Mouse (Mus musculus): ENCODE measurements around the gene Uck1. TPM values are rescaled to one million over a fixed set of nuclear protein-coding genes. Genes with fewer than 3 reads are reported as not detected.

The Uck1 gene
- polyA plus RNA-seq, 1 experiment from 2014 or later: 75.5 TPM

DNA sequence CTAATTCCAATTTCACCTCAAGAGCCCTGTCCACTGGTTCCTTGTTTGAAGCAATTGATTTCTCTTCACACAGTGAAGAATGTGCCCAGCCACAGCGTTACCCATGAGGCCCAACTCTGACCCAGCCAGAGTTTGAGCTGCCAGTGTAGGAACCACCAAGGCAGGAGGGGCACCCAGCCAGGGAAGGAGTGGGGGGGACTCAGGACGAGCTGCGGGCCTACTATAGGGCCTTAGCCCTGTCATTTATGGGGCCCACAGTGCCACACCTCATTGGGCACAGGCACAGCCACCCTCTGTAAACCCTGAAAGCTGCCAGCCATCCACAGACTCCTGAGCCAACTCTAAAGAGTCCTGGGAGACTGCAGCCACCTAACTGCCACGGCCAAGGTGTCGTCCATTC is 5.4 kb downstream of the Uck1 start:
- H3K36me3 ChIP-seq: peaks cover 77% of the 10 kb centered on the region
- H3K4me2 ChIP-seq: no peak overlapping the region
- no peaks in the 10 kb centered on the region for H3K27me3 ChIP-seq
- no peaks in the 10 kb centered on the region for H3K9me3 ChIP-seq
- ATAC-seq (ENCODE audit: low read depth): no peak
- 91% methylated on average over 5 of the region's 5 CpGs for WGBS
- H3K9ac ChIP-seq: no peak overlapping the region
- H3K4me1 ChIP-seq (replicated peaks): peaks cover 13% of the 10 kb centered on the region
- no peak overlapping the region for H3K4me3 ChIP-seq
- no peak overlapping the region for H3K27ac ChIP-seq (replicated peaks)

- no peak overlapping the region for H3K4me3 ChIP-seq
- WGBS: 80% methylated on average over 1 of the region's 1 CpGs
- no peaks in the 10 kb centered on the region for H3K27me3 ChIP-seq
- no peaks in the 10 kb centered on the region for H3K9me3 ChIP-seq
- H3K36me3 ChIP-seq: peaks cover 89% of the 10 kb centered on the region
- peaks cover 1% of the 10 kb centered on the region for H3K4me1 ChIP-seq (replicated peaks)
- no peak overlapping the region for H3K4me2 ChIP-seq
- no peak overlapping the region for H3K9ac ChIP-seq
- ATAC-seq (ENCODE audit: low read depth): no peak
- H3K27ac ChIP-seq (replicated peaks): no peak overlapping the region
These were observed 6.6 kb downstream of the Uck1 start for GRCm38 (mm10) chr2:32253352-32253751.

- Histone ChIP-seq H3K36me3 (peaks cover 92% of the 10 kb centered on the region), H3K4me3 (no peak overlapping the region), H3K9ac (no peak overlapping the region), H3K27ac (replicated peaks) (no peak overlapping the region), H3K4me1 (replicated peaks) (no peaks in the 10 kb centered on the region), H3K4me2 (no peak overlapping the region), H3K27me3 (no peaks in the 10 kb centered on the region), H3K9me3 (no peaks in the 10 kb centered on the region)
- 87% methylated on average over 5 of the region's 5 CpGs for WGBS
- ATAC-seq (ENCODE audit: low read depth): no peak
These were observed 7.3 kb downstream of the Uck1 start for GRCm38 (mm10) chr2:32252658-32253057.

DNA sequence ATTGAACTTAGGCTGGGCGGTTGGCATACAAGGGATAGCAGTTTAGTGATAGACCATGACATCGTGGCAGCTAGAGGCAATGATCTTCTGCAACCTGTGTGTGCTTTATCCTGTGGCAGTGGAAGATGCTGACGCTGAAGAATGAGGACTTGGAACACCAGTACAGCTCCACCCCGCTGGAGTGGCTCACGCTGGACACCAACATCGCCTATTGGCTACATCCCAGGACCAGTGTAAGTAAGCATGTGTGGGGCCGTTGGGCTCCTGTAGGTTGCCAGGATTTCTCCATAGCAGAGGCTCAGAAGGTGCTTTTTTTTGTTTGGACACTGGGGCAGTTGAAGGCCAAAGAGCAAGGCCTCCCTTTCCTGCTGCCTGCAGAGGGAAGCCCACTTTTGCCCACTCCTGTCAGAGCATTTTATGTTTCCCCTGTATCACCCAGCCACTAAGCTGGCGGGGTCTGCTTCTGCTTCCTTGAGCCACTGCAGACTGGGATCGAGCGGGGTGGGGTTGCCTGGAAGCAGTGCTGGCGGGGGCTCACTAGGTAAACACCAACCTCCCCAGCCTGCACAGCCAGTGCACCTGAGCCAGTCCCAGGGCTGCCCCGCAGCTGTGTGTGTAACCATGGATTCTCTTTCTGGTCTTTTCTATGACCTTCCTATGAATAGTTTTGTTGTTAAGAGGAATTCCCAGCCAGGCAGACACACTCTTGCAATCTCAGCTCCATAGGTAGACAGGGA is 8.0 kb downstream of the Uck1 start:
- no peak overlapping the region for H3K4me3 ChIP-seq
- no peak for ATAC-seq (ENCODE audit: low read depth)
- H3K9ac ChIP-seq: no peak overlapping the region
- H3K9me3 ChIP-seq: no peaks in the 10 kb centered on the region
- H3K27me3 ChIP-seq: no peaks in the 10 kb centered on the region
- H3K36me3 ChIP-seq: peaks cover 92% of the 10 kb centered on the region
- WGBS: 92% methylated on average over 12 of the region's 12 CpGs
- H3K27ac ChIP-seq (replicated peaks): no peak overlapping the region
- no peak overlapping the region for H3K4me2 ChIP-seq
- H3K4me1 ChIP-seq (replicated peaks): no peaks in the 10 kb centered on the region

DNA sequence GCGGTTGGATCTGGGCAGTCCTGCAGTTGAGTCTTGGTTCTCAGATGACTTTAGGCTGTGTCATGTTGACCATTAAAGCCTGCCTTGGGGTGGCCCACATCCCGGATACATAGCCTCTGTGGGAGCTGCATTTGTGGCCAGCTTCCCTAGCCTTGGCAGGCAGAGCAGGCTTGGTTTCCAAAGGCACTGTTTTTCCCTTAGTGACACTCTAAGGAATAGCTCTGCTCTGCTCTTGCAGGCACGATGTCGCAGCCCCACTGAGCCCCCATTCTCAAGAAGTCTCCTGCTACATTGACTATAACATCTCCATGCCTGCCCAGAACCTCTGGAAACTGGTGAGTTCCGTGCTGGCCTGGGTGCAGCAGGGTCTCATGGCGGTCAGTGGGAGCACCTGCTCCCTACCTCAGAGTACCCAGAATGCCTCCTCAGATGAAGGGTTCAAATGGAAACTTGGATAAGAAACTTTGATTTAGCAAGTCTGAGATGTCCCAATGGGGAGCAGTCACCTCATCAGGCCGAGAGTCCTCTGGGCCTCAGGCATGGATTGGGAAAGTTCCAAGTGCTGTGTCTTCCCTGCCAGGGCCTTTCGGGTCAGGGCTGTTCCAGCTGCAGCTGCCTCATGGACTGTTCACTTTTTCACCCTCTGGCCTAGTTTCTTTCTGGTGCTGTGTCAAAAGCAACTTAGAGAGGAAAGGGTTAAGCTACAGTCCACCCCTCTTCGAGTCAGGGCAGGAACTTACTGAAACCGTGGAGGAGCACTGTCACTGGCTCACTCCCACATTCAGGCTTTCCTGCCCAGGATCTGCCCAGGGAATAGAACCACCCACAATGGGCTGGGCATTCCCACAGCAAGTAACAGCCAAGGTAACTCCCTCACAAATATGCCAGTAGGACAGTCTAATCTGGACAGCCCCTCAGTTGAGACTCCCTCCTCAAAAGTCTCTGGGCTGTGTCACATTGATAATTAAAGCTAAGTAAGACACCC is 11.3 kb downstream of the Uck1 start:
- H3K4me2 ChIP-seq: no peak overlapping the region

GRCm38 (mm10) chr2:32246741-32247140 is 13.2 kb downstream of the Uck1 start:
- H3K9ac ChIP-seq: no peak overlapping the region
- H3K9me3 ChIP-seq: no peaks in the 10 kb centered on the region
- H3K36me3 ChIP-seq: peaks cover 87% of the 10 kb centered on the region
- no peak overlapping the region for H3K4me2 ChIP-seq
- no peak for ATAC-seq (ENCODE audit: low read depth)
- H3K4me1 ChIP-seq (replicated peaks): no peaks in the 10 kb centered on the region
- no peak overlapping the region for H3K27ac ChIP-seq (replicated peaks)
- H3K27me3 ChIP-seq: no peaks in the 10 kb centered on the region
- no peak overlapping the region for H3K4me3 ChIP-seq
- WGBS: 92% methylated on average over 4 of the region's 4 CpGs

More for the DNA sequence above, 11.3 kb downstream of the Uck1 start:
- no peaks in the 10 kb centered on the region for H3K9me3 ChIP-seq
- H3K4me3 ChIP-seq: no peak overlapping the region
- 82% methylated on average over 10 of the region's 10 CpGs for WGBS
- H3K9ac ChIP-seq: no peak overlapping the region
- ATAC-seq (ENCODE audit: low read depth): no peak
- no peaks in the 10 kb centered on the region for H3K4me1 ChIP-seq (replicated peaks)
- H3K27me3 ChIP-seq: no peaks in the 10 kb centered on the region
- H3K36me3 ChIP-seq: peaks cover 98% of the 10 kb centered on the region
- no peak overlapping the region for H3K27ac ChIP-seq (replicated peaks)

DNA sequence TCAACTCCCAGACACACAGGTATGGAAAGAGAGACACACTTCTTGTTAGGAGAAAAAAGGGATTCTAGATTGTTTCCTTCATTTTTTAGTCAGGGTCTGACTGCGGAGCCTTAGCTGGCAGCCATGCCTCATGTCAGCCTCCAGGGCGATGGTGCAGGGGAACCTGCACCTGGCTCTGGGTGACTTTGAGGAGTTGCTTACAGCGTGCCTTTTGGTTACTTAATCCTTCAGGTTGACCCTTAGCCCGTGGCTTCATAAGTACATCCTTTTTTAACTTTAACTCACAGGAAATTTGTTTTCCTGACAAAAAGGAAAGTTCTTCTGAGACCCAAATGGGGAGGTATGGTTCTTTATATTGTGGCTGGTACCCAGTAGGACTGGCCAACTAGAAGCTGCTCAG is 17.0 kb downstream of the Uck1 start:
- WGBS: 95% methylated on average over 4 of the region's 4 CpGs

GRCm38 (mm10) chr2:32240591-32240990 is 19.4 kb downstream of the Uck1 start:
- H3K4me2 ChIP-seq: no peak overlapping the region
- ATAC-seq (ENCODE audit: low read depth): no peak
- WGBS: 73% methylated on average over 5 of the region's 5 CpGs
- no peak overlapping the region for H3K4me3 ChIP-seq
- no peak overlapping the region for H3K27ac ChIP-seq (replicated peaks)
- H3K36me3 ChIP-seq: peaks cover 31% of the 10 kb centered on the region
- no peak overlapping the region for H3K9ac ChIP-seq
- peaks cover 17% of the 10 kb centered on the region for H3K4me1 ChIP-seq (replicated peaks)
- no peaks in the 10 kb centered on the region for H3K27me3 ChIP-seq
- H3K9me3 ChIP-seq: no peaks in the 10 kb centered on the region

More for the DNA sequence above, 17.0 kb downstream of the Uck1 start:
- no peaks in the 10 kb centered on the region for H3K9me3 ChIP-seq
- no peaks in the 10 kb centered on the region for H3K27me3 ChIP-seq
- H3K4me3 ChIP-seq: no peak overlapping the region
- ATAC-seq (ENCODE audit: low read depth): no peak
- H3K9ac ChIP-seq: no peak overlapping the region
- H3K36me3 ChIP-seq: peaks cover 53% of the 10 kb centered on the region
- no peak overlapping the region for H3K4me2 ChIP-seq
- peaks cover under 1% of the 10 kb centered on the region for H3K4me1 ChIP-seq (replicated peaks)
- H3K27ac ChIP-seq (replicated peaks): no peak overlapping the region

- no peak for ATAC-seq (ENCODE audit: low read depth)
- 94% methylated on average over 9 of the region's 9 CpGs for WGBS
- Histone ChIP-seq H3K4me3 (no peak overlapping the region), H3K4me2 (no peak overlapping the region), H3K9ac (no peak overlapping the region), H3K9me3 (no peaks in the 10 kb centered on the region), H3K36me3 (peaks cover 20% of the 10 kb centered on the region), H3K4me1 (replicated peaks) (peaks cover 30% of the 10 kb centered on the region), H3K27ac (replicated peaks) (no peak overlapping the region), H3K27me3 (no peaks in the 10 kb centered on the region)
These were observed 21.1 kb downstream of the Uck1 start for GRCm38 (mm10) chr2:32238708-32239435.

DNA sequence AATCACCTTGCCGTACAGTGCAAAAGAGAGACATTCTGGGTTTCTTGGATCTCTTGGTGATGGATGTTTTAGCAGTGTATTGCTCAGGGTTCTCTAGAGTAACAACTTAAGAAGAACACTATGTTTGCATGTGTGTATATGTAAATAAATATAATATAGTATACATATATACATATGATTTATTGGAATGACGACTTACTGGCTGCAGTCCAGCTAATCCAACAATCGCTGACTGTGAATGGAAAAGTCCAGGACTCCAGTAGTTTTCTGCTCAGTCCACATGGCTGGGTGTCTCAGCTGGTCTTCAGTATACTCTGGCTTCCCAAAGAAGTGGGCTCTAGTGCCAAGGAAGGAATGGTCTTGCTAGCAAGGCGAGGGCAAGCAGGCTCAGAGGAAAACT is 22.4 kb downstream of the Uck1 start:
- peak overlapping the region; percentile 66 for H3K4me3 ChIP-seq
- no peaks in the 10 kb centered on the region for H3K27me3 ChIP-seq
- H3K4me1 ChIP-seq (replicated peaks): peaks cover 30% of the 10 kb centered on the region
- no peaks in the 10 kb centered on the region for H3K9me3 ChIP-seq
- peaks cover 22% of the 10 kb centered on the region for H3K36me3 ChIP-seq
- H3K4me2 ChIP-seq: peak overlapping the region; percentile 93
- ATAC-seq (ENCODE audit: low read depth): no peak
- 37% methylated on average over 4 of the region's 4 CpGs for WGBS
- no peak overlapping the region for H3K27ac ChIP-seq (replicated peaks)
- H3K9ac ChIP-seq: peak overlapping the region; percentile 78

- peaks cover 29% of the 10 kb centered on the region for H3K36me3 ChIP-seq
- H3K9me3 ChIP-seq: no peaks in the 10 kb centered on the region
- peak overlapping the region; percentile 86 for H3K27ac ChIP-seq (replicated peaks)
- H3K4me2 ChIP-seq: peak overlapping the region; percentile 93
- peaks cover 30% of the 10 kb centered on the region for H3K4me1 ChIP-seq (replicated peaks)
- H3K9ac ChIP-seq: peak overlapping the region; percentile 78
- H3K4me3 ChIP-seq: peak overlapping the region; percentile 66
- under 1% methylated on average over 20 of the region's 20 CpGs for WGBS
- no peaks in the 10 kb centered on the region for H3K27me3 ChIP-seq
- ATAC-seq (ENCODE audit: low read depth): peak; percentile 65
These were observed 23.0 kb downstream of the Uck1 start for GRCm38 (mm10) chr2:32236760-32237487.

Data from neural tube, embryonic 13.5 days (tissue).